Mouse (Mus musculus): ENCODE data around the gene Hist1h4a. TPM values are rescaled to one million over a fixed set of nuclear protein-coding genes. Genes with fewer than 3 reads are reported as not detected.
"Not testable (repeated sequence)": the region's sequence is repeated elsewhere in the genome, so short reads cannot be mapped to it uniquely, and the experiment has no call there.

Gene Hist1h4a
- polyA plus RNA-seq, 2 experiments = 0.84 to 16.1 TPM

DNA sequence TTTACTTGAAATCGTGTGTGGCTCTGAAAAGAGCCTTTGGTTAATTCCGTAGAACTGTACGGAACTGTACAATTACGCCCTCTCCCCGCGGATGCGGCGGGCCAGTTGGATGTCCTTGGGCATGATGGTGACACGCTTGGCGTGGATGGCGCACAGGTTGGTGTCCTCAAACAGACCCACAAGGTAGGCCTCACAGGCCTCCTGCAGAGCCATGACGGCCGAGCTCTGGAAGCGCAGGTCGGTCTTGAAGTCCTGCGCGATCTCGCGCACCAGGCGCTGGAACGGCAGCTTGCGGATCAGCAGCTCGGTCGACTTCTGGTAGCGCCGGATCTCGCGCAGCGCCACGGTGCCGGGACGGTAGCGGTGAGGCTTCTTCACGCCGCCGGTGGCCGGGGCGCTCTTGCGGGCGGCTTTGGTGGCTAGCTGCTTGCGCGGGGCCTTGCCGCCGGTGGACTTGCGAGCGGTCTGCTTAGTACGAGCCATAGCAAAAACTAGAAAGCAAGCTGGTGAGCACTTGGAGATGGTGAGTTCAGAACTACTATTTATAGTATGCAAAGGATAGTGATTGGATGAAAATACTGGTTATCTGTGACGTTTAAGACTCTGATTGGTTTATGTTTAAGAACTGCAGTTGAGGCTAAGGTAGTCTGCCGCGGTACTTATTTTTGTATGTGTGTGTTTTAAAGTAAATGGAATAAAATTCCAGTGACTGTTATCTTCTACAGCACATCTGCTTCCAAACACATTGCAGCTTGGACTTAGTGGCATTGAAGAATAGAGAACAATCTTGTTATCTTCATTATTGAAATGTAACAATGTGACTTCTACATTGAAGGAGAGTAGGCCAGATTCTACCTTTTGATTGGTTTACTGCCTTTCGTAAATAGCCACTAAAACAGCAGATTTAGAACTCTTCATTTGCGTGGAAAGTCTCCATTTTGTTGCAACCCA lies 1.1 kb upstream of the Hist1h4a start, which contains the start of gene Hist1h3a:
Hist1h3a (minus strand) TSS at position 516 of the 951 bp plus-strand sequence.
- Histone ChIP-seq H3K27ac (replicated peaks; ENCODE audit: low read depth, low read length) (peak within 1 kb of the TSS; percentile 94), H3K4me1 (ENCODE audit: control insufficient read depth, insufficient read depth, low read length) (peaks cover 24% of the 10 kb centered on the region), H3K4me3 (replicated peaks; ENCODE audit: low read length) (peak within 1 kb of the TSS; percentile 52), H3K4me2 (replicated peaks; ENCODE audit: low read depth, low read length, severe bottlenecking) (peak within 1 kb of the TSS; percentile 85), H3K9ac (ENCODE audit: low read depth, low read length, severe bottlenecking) (peak within 1 kb of the TSS; percentile 64)
- DNase-seq (ENCODE audit: low spot score) (peak; percentile 96), ATAC-seq (ENCODE audit: low FRiP score, low read depth) (peak; percentile 78)
- not testable (repeated sequence) for H3K9me3 ChIP-seq (ENCODE audit: control insufficient read depth, low read length); H3K27me3 ChIP-seq (ENCODE audit: control insufficient read depth, insufficient read depth, low read length); H3K36me3 ChIP-seq (ENCODE audit: control insufficient read depth, insufficient read depth, low read length)
- TF ChIP-seq POLR2A (IDR thresholded peaks at IDR 0.05; ENCODE audit: borderline replicate concordance, extremely low read depth, insufficient read depth, insufficient read length) = peak; percentile 89; the same call in 1 of the 2 replicates
- WGBS = under 1% methylated on average over 25 of the region's 52 CpGs

DNA sequence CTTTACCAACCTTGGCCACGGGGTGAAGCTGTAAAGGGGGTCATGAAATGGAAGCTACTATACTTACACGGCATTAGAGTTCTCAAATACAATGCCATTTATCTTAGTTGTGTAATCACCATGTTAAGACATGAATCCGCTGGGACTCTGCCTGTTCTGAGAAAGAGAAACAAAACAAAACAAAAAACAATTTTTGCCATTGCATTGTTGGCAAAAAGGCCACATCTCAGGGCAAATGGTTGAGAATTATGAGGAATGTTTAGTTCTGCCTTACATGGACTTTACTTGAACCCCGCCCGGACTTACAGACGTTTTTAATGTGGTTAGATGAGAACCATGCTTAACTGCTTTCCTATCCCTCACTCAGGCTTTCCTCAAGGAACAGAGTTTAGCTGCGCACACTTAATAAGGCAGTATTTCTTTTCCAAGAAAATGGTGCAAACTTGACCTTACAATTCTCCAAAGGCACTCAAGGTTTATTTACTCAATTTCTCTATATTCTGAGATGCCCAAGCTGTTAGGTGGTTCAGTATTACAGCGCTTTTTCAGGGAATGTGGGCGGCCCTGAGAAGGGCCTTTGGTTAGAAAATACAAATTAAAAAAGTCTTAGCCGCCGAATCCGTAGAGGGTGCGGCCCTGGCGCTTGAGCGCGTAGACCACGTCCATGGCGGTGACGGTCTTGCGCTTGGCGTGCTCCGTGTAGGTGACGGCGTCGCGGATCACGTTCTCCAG lies 624 bp downstream of the Hist1h4a start:
- no peaks in the 10 kb centered on the region for H3K27me3 ChIP-seq (ENCODE audit: control insufficient read depth, insufficient read depth, low read length)
- peak overlapping the region; percentile 85 for H3K4me2 ChIP-seq (replicated peaks; ENCODE audit: low read depth, low read length, severe bottlenecking)
- no peak for TF ChIP-seq POLR2A (IDR thresholded peaks at IDR 0.05; ENCODE audit: borderline replicate concordance, extremely low read depth, insufficient read depth, insufficient read length)
- WGBS = 1% methylated on average over 21 of the region's 27 CpGs
- peak overlapping the region; percentile 94 for H3K27ac ChIP-seq (replicated peaks; ENCODE audit: low read depth, low read length)
- peak overlapping the region; percentile 51 for H3K9ac ChIP-seq (ENCODE audit: low read depth, low read length, severe bottlenecking)
- H3K9me3 ChIP-seq (ENCODE audit: control insufficient read depth, low read length) = no peaks in the 10 kb centered on the region
- ATAC-seq (ENCODE audit: low FRiP score, low read depth) (0 out of 2 replicates have a peak, but pooled peaks have one; percentile 0), DNase-seq (ENCODE audit: low spot score) (peak; percentile 49)
- H3K4me3 ChIP-seq (replicated peaks; ENCODE audit: low read length) = peak overlapping the region; percentile 52
- H3K36me3 ChIP-seq (ENCODE audit: control insufficient read depth, insufficient read depth, low read length) = no peaks in the 10 kb centered on the region
- H3K4me1 ChIP-seq (ENCODE audit: control insufficient read depth, insufficient read depth, low read length) = peaks cover 24% of the 10 kb centered on the region

DNA sequence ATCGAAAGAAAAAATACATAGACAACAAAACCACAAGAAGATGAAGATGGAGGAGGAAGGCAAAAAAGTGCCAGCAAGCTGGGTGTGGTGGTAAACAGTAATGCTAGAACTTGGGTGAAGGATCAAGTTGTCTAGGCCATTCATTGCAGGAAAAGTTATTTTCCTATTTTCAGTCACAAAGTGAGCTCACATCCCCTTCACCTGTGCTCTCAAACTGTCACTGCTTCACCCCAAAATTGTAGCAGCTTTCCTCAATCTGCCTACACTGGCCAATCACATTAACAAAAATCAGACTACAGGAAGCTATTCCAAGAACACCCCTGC lies 1.2 kb downstream of the Hist1h4a start:
- no peak for DNase-seq (ENCODE audit: low spot score)
- Histone ChIP-seq H3K9ac (ENCODE audit: low read depth, low read length, severe bottlenecking) (no peak overlapping the region), H3K4me2 (replicated peaks; ENCODE audit: low read depth, low read length, severe bottlenecking) (peak overlapping the region; percentile 85), H3K4me3 (replicated peaks; ENCODE audit: low read length) (peak overlapping the region; percentile 52), H3K4me1 (ENCODE audit: control insufficient read depth, insufficient read depth, low read length) (peaks cover 24% of the 10 kb centered on the region), H3K27ac (replicated peaks; ENCODE audit: low read depth, low read length) (peak overlapping the region; percentile 94; the same call in 1 of the 2 replicates), H3K9me3 (ENCODE audit: control insufficient read depth, low read length) (no peaks in the 10 kb centered on the region), H3K36me3 (ENCODE audit: control insufficient read depth, insufficient read depth, low read length) (no peaks in the 10 kb centered on the region), H3K27me3 (ENCODE audit: control insufficient read depth, insufficient read depth, low read length) (no peaks in the 10 kb centered on the region)
- no peak for ATAC-seq (ENCODE audit: low FRiP score, low read depth)
- no peak for TF ChIP-seq POLR2A (IDR thresholded peaks at IDR 0.05; ENCODE audit: borderline replicate concordance, extremely low read depth, insufficient read depth, insufficient read length)
- 74% methylated on average over 1 of the region's 1 CpGs for WGBS

DNA sequence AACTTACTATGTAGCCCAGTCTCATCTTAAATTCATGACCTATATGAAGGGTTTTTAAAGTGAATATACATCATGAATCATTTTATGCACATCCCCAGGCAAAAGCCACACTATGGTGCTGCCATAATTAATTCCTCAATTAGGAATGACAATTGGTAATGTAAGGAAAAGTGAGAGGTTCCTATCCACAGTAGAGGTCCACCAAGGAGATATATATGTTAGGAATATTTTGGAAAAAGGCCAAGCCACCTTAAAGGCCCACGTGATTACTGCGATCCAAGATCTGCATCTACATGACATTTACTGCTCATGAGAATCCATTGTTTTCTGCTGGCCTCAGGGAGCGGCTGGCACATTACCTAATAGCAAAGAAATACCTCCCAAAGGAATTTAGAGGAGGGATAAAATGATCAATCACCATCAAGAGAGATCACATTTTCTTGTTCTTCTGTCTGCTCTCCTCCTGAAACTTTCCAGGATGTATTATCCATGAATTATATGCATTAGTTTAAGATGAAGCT lies 1.7 kb downstream of the Hist1h4a start:
- 79% methylated on average over 3 of the region's 3 CpGs for WGBS
- no peak for TF ChIP-seq POLR2A (IDR thresholded peaks at IDR 0.05; ENCODE audit: borderline replicate concordance, extremely low read depth, insufficient read depth, insufficient read length)
- Histone ChIP-seq H3K36me3 (ENCODE audit: control insufficient read depth, insufficient read depth, low read length) (no peaks in the 10 kb centered on the region), H3K27ac (replicated peaks; ENCODE audit: low read depth, low read length) (0 out of 2 replicates have a peak overlapping the region, but pooled peaks have one; percentile 10), H3K4me2 (replicated peaks; ENCODE audit: low read depth, low read length, severe bottlenecking) (no peak overlapping the region), H3K27me3 (ENCODE audit: control insufficient read depth, insufficient read depth, low read length) (no peaks in the 10 kb centered on the region), H3K4me1 (ENCODE audit: control insufficient read depth, insufficient read depth, low read length) (peaks cover 22% of the 10 kb centered on the region), H3K9me3 (ENCODE audit: control insufficient read depth, low read length) (no peaks in the 10 kb centered on the region), H3K4me3 (replicated peaks; ENCODE audit: low read length) (no peak overlapping the region), H3K9ac (ENCODE audit: low read depth, low read length, severe bottlenecking) (no peak overlapping the region)
- DNase-seq (ENCODE audit: low spot score) = no peak
- no peak for ATAC-seq (ENCODE audit: low FRiP score, low read depth)

DNA sequence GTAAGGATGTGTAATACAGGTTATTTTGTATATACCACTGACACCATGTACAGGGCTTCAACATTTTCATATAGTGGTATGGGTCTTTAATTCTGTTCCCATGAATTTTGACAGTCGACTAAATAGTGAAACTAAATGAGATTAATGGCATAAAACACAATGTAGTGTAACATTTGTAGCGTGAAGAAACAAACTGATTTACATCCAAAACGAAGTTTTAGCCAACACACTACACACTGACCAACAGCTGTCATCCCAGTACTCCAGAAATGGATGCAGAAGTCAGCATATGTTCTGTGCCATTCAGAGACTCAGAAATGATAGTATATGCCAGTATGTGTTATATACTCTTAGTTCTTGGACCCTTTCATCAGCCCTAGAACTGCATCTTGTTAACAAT lies 3.1 kb downstream of the Hist1h4a start:
- H3K9ac ChIP-seq (ENCODE audit: low read depth, low read length, severe bottlenecking) = no peak overlapping the region; the same call in 1 of the 2 replicates
- 0 out of 2 replicates have a peak overlapping the region, but pooled peaks have one; percentile 40 for H3K4me3 ChIP-seq (replicated peaks; ENCODE audit: low read length)
- DNase-seq (ENCODE audit: low spot score) (no peak), ATAC-seq (ENCODE audit: low FRiP score, low read depth) (no peak)
- TF ChIP-seq POLR2A (IDR thresholded peaks at IDR 0.05; ENCODE audit: borderline replicate concordance, extremely low read depth, insufficient read depth, insufficient read length) = no peak
- peaks cover 15% of the 10 kb centered on the region for H3K4me1 ChIP-seq (ENCODE audit: control insufficient read depth, insufficient read depth, low read length)
- no peaks in the 10 kb centered on the region for H3K27me3 ChIP-seq (ENCODE audit: control insufficient read depth, insufficient read depth, low read length)
- WGBS = 46% methylated on average over 3 of the region's 3 CpGs
- H3K27ac ChIP-seq (replicated peaks; ENCODE audit: low read depth, low read length) = no peak overlapping the region; the same call in 1 of the 2 replicates
- H3K4me2 ChIP-seq (replicated peaks; ENCODE audit: low read depth, low read length, severe bottlenecking) = 0 out of 2 replicates have a peak overlapping the region, but pooled peaks have one; percentile 4
- H3K36me3 ChIP-seq (ENCODE audit: control insufficient read depth, insufficient read depth, low read length) = no peaks in the 10 kb centered on the region
- H3K9me3 ChIP-seq (ENCODE audit: control insufficient read depth, low read length) = no peaks in the 10 kb centered on the region

Data from limb, embryonic 14.5 days (tissue).